Mouse (Mus musculus) G1E (cell line): ENCODE data around the gene Tinagl1. TPM values are rescaled to one million over a fixed set of nuclear protein-coding genes. Genes with fewer than 3 reads are reported as not detected.

Experiments used
- ATAC-seq: 2 replicates; pipeline ENCODE4 v1.8.0; 2016; ENCODE audit warnings: mild to moderate bottlenecking; ENCODE audit not compliant: insufficient number of reproducible peaks, poor library complexity, low FRiP score, severe bottlenecking; ENCODE audit errors: extremely low read depth
- DNase-seq: peaks from one replicate; pipeline ENCODE4 v3.0.0; 2012; ENCODE audit warnings: low spot score
- H3K27me3 ChIP-seq: 2 replicates; pipeline ENCODE4 v1.6.1; 2012; ENCODE audit warnings: mild to moderate bottlenecking, low read length, inconsistent platforms; ENCODE audit not compliant: insufficient read depth
- H3K36me3 ChIP-seq: replicated peaks from 2 replicates; pipeline ENCODE3; 2012; ENCODE audit warnings: mild to moderate bottlenecking, inconsistent platforms
- H3K4me1 ChIP-seq: 2 replicates; pipeline ENCODE4 v1.6.1; 2012; ENCODE audit warnings: low read depth, low read length, inconsistent platforms, mixed read lengths; ENCODE audit not compliant: insufficient read depth
- H3K4me3 ChIP-seq: 2 replicates; pipeline ENCODE4 v1.5.1; 2012; ENCODE audit warnings: low read depth, mild to moderate bottlenecking, inconsistent platforms, low read length, moderate library complexity, mixed read lengths
- H3K9me3 ChIP-seq: replicated peaks from 2 replicates; pipeline ENCODE4 v1.6.1; 2012; ENCODE audit warnings: inconsistent platforms
- CTCF ChIP-seq: IDR thresholded peaks from 2 replicates; pipeline ENCODE4 v1.5.1; 2012; ENCODE audit warnings: low read depth, low read length, inconsistent platforms, mixed read lengths
- GATA1 ChIP-seq: IDR thresholded peaks from 2 replicates; pipeline ENCODE4 v1.6.1; 2012; ENCODE audit warnings: borderline replicate concordance, low read length, inconsistent platforms, mixed read lengths
- GATA2 ChIP-seq: IDR thresholded peaks from 2 replicates; pipeline ENCODE4 v1.6.1; 2012; ENCODE audit warnings: low read depth, low read length, inconsistent platforms, borderline replicate concordance
- POLR2AphosphoS5 ChIP-seq: IDR thresholded peaks from 2 replicates; pipeline ENCODE4 v1.6.1; 2012; ENCODE audit warnings: low read depth, low read length, inconsistent platforms; ENCODE audit not compliant: insufficient replicate concordance
- TAL1 ChIP-seq: conservative IDR thresholded peaks from 2 replicates; pipeline ENCODE4 v1.6.1; 2012; ENCODE audit warnings: low read depth, low read length, inconsistent platforms, mixed read lengths
- polyA plus RNA-seq: library from polyadenylated mRNA; stranded (reverse); fragments of >175 nt; gene quantifications from 2 replicates; pipeline ENCODE4 v1.2.3, GENCODE M21; 2012
- total RNA-seq, 2 experiments: library from RNA; stranded (forward) in 1 of 2; stranded (reverse) in 1 of 2; fragments of 200-1000 nt in 1 of 2; fragments of >200 nt in 1 of 2; fragmentation: Nextera tagmentation in 1 of 2; gene quantifications; 2 replicates each; pipeline ENCODE4 v1.2.3; 2014 to 2017

The Tinagl1 gene
- total and polyA plus RNA-seq, 3 experiments: 0.08 to 3.2 (median 0.38) TPM

- no peak overlapping the region for H3K4me3 ChIP-seq
- peaks cover 68% of the 10 kb centered on the region for H3K27me3 ChIP-seq
- no peaks in the 10 kb centered on the region for H3K36me3 ChIP-seq
- H3K4me1 ChIP-seq: peaks cover 4% of the 10 kb centered on the region; the same call in 1 of the 2 replicates
- DNase-seq (no peak), ATAC-seq (no peak)
- TF ChIP-seq POLR2AphosphoS5: no peak
- TF ChIP-seq TAL1: no peak
- TF ChIP-seq GATA1: no peak
- TF ChIP-seq CTCF: no peak
- TF ChIP-seq GATA2: no peak
- 0 out of 2 replicates have a peak, but pooled peaks cover 2% of the 10 kb centered on the region for H3K9me3 ChIP-seq
Measured at GRCm38 (mm10) chr4:130140992-130141402, 33.9 kb downstream of the Tinagl1 start.

DNA sequence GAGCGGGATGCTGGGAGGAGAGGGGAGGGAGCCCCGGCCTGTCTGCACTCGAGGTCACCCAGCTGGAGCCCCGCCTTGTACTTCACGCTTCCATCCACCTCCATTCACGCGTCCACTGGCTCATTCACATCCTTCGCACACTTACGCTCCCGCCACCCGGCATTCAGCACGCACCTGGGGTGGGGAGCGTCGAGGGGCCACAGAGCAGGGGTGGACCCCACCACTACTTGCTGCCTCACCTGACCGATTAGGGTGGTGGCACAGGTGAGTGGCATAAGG lies 35.8 kb downstream of the Tinagl1 start, which contains the start of gene Hcrtr1:
TSS of gene Hcrtr1 (minus strand) at position 146 of the 279 bp plus-strand sequence.
- no peak for TF ChIP-seq GATA1
- no peak for TF ChIP-seq TAL1
- TF ChIP-seq GATA2: no peak
- no peak for TF ChIP-seq POLR2AphosphoS5
- TF ChIP-seq CTCF: no peak
- no peak within 1 kb of the TSS for H3K4me3 ChIP-seq
- DNase-seq (no peak), ATAC-seq (no peak)
- H3K4me1 ChIP-seq: peaks cover 15% of the 10 kb centered on the region
- no peaks in the 10 kb centered on the region for H3K9me3 ChIP-seq
- H3K36me3 ChIP-seq: no peaks in the 10 kb centered on the region
- peaks cover 69% of the 10 kb centered on the region for H3K27me3 ChIP-seq

GRCm38 (mm10) chr4:130138441-130139213 lies 36.3 kb downstream of the Tinagl1 start:
- no peaks in the 10 kb centered on the region for H3K9me3 ChIP-seq
- peaks cover 21% of the 10 kb centered on the region for H3K4me1 ChIP-seq
- DNase-seq (peak; percentile 38), ATAC-seq (no peak)
- H3K36me3 ChIP-seq: no peaks in the 10 kb centered on the region
- TF ChIP-seq POLR2AphosphoS5 (no peak), CTCF (peak; percentile 14; the same call in 1 of the 2 replicates)
- peaks cover 66% of the 10 kb centered on the region for H3K27me3 ChIP-seq
- no peak overlapping the region for H3K4me3 ChIP-seq

- DNase-seq (no peak), ATAC-seq (no peak)
- no peak overlapping the region; the same call in 1 of the 2 replicates for H3K4me3 ChIP-seq
- H3K36me3 ChIP-seq: peaks cover 9% of the 10 kb centered on the region
- H3K4me1 ChIP-seq: peaks cover 66% of the 10 kb centered on the region
- H3K9me3 ChIP-seq: no peaks in the 10 kb centered on the region
- H3K27me3 ChIP-seq: peaks cover 22% of the 10 kb centered on the region
- TF ChIP-seq POLR2AphosphoS5 (no peak), TAL1 (no peak), GATA1 (no peak), CTCF (no peak), GATA2 (no peak)
Measured at GRCm38 (mm10) chr4:130133399-130133798, 41.5 kb downstream of the Tinagl1 start.

DNA sequence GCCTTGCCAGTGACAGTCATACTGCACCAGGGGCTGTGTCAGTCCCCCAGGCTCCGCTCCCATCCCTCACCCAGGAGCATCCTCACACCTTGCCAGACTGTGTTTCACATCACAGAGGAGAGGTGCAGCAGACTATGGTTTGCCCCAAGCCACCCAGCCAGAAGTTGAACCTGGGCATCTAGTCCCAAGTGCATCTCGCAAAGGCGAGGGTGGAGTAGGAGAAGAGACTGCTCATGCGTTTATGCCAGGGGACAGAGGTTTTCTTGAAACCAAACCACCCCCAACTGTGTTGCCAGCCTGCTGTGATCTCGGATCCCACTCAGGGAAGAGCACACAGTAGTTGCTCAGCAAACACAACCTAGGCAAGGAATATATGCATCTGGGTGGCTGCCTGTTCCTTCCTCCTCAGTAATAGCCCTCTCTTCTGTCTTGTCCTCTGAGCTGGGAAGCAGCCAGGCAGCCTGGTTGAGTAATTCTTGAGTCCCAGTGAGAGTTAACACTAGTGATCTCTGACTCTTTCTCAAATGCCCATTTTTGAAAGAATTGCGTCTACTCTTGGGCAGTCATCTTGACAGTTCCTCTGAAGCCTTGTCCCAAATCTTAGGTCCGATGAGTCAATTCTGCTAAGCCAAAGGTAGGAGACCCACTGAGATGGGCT lies 43.3 kb downstream of the Tinagl1 start:
- peaks cover 24% of the 10 kb centered on the region for H3K36me3 ChIP-seq
- peaks cover 80% of the 10 kb centered on the region for H3K4me1 ChIP-seq
- peaks cover 7% of the 10 kb centered on the region; the same call in 1 of the 2 replicates for H3K27me3 ChIP-seq
- DNase-seq (no peak), ATAC-seq (no peak)
- TF ChIP-seq TAL1 (no peak), CTCF (no peak), GATA1 (no peak), POLR2AphosphoS5 (no peak), GATA2 (no peak)
- H3K9me3 ChIP-seq: no peaks in the 10 kb centered on the region
- H3K4me3 ChIP-seq: no peak overlapping the region

- no peak overlapping the region for H3K4me3 ChIP-seq
- no peak for ATAC-seq
- H3K4me1 ChIP-seq: peaks cover 85% of the 10 kb centered on the region
- peaks cover 32% of the 10 kb centered on the region for H3K36me3 ChIP-seq
- no peak for DNase-seq
- TF ChIP-seq CTCF (no peak), GATA2 (no peak), TAL1 (no peak)
- no peaks in the 10 kb centered on the region for H3K9me3 ChIP-seq
- peaks cover 3% of the 10 kb centered on the region; the same call in 1 of the 2 replicates for H3K27me3 ChIP-seq
Measured at GRCm38 (mm10) chr4:130130641-130131350, 44.1 kb downstream of the Tinagl1 start.
